Mouse (Mus musculus) CH12.LX (cell line): ENCODE measurements around the gene Vmn1r160. TPM values are rescaled to one million over a fixed set of nuclear protein-coding genes. Genes with fewer than 3 reads are reported as not detected.
"Not testable (repeated sequence)": the region's sequence is repeated elsewhere in the genome, so short reads cannot be mapped to it uniquely, and the experiment has no call there.

Experiments used
- DNase-seq: peaks from one replicate; pipeline ENCODE4 v3.0.0-alpha.2; 2013; ENCODE audit errors: extremely low read depth
- H3K27ac ChIP-seq: 2 replicates; pipeline ENCODE4 v1.5.1; 2012; ENCODE audit warnings: low read depth, mild to moderate bottlenecking, control low read depth, moderate library complexity; ENCODE audit not compliant: insufficient read depth
- H3K27me3 ChIP-seq: replicated peaks from 2 replicates; pipeline ENCODE3; 2012; ENCODE audit warnings: inconsistent platforms
- H3K36me3 ChIP-seq, 2 experiments: replicated peaks in 1 of 2; 2 replicates each; pipeline versions ENCODE3 to v1.6.1; 2012; ENCODE audit warnings: inconsistent platforms in 1 of 2, low read length in 1 of 2, mild to moderate bottlenecking in 1 of 2, mixed read lengths in 1 of 2, moderate library complexity in 1 of 2; ENCODE audit not compliant: control insufficient read depth in 1 of 2, insufficient read depth in 1 of 2
- H3K4me1 ChIP-seq, 2 experiments: 2 replicates each; pipeline ENCODE4 v1.6.1; 2012; ENCODE audit warnings: inconsistent platforms in 1 of 2, moderate library complexity in 1 of 2; ENCODE audit not compliant: insufficient read depth in 2 of 2, control insufficient read depth in 1 of 2
- H3K4me2 ChIP-seq: 2 replicates; pipeline ENCODE4 v1.6.1; 2012; ENCODE audit warnings: low read depth, mild to moderate bottlenecking, control low read depth; ENCODE audit not compliant: poor library complexity, insufficient read depth, severe bottlenecking
- H3K4me3 ChIP-seq, 3 experiments: fragments of 150-350 bp in 1 of 3; sonication (generic) in 1 of 3; replicated peaks in 1 of 3; 2 replicates each; pipeline versions ENCODE3 to v1.5.1; 2011 to 2012; ENCODE audit warnings: low read depth in 2 of 3, low read length in 2 of 3, mild to moderate bottlenecking in 2 of 3, moderate library complexity in 2 of 3, control low read depth in 1 of 3, improper control_type of control experiment in 1 of 3, inconsistent platforms in 1 of 3, mixed read lengths in 1 of 3; ENCODE audit not compliant: poor library complexity in 1 of 3
- H3K79me2 ChIP-seq: replicated peaks from 2 replicates; pipeline ENCODE4 v1.6.1; 2012; ENCODE audit warnings: mild to moderate bottlenecking, moderate library complexity; ENCODE audit not compliant: control insufficient read depth, poor library complexity, insufficient read depth, severe bottlenecking; ENCODE audit errors: extremely low read depth
- H3K9ac ChIP-seq: 2 replicates; pipeline ENCODE4 v1.6.1; 2012; ENCODE audit warnings: low read depth, mild to moderate bottlenecking, control low read depth, moderate library complexity; ENCODE audit not compliant: insufficient read depth
- H3K9me3 ChIP-seq: replicated peaks from 2 replicates; pipeline ENCODE3; 2012; ENCODE audit warnings: low read length, inconsistent platforms, mixed read lengths
- dilution Hi-C: fragments of 300-500 bp; cut with MboI; formaldehyde crosslinking; loops from 2 replicates; pipeline ENCODE4 v1.14.3; 2020; ENCODE audit warnings: low sequenced_read_pairs; ENCODE audit not compliant: extremely low pct_unique_long_range_greater_than_20kb, extremely low pct_ligation_motif_present
- in situ Hi-C: fragments of 300-500 bp; cut with MboI; formaldehyde crosslinking; loops from 3 replicates; pipeline ENCODE4 v1.14.3; 2019; ENCODE audit warnings: low sequenced_read_pairs, low pct_ligation_motif_present, low pct_unique_long_range_greater_than_20kb, mixed read lengths
- polyA plus RNA-seq: library from polyadenylated mRNA; unstranded; fragments of >175 nt; gene quantifications from 2 replicates; pipeline ENCODE4 v1.2.1, GENCODE M21; 2012; ENCODE audit warnings: low read depth; ENCODE audit not compliant: insufficient read length
- total RNA-seq, 2 experiments: library from RNA; depleted of rRNA; stranded (reverse); fragments of 300-350 nt in 1 of 2; fragments of >200 nt in 1 of 2; gene quantifications; 2 replicates each; pipeline ENCODE4 v1.2.3; 2012 to 2014

The Vmn1r160 gene
- total RNA-seq (2012; rRNA removed): not detected in 2 replicates
- not detected in 2 replicates for total RNA-seq (2014; rRNA removed)
- not detected in 2 replicates for polyA plus RNA-seq

GRCm38 (mm10) chr7:22870924-22871323, at the start of gene Vmn1r160:
Vmn1r160 (plus strand) TSS chr7:22871224.
- in situ Hi-C loops, dilution Hi-C loops, H3K79me2 ChIP-seq: not testable (repeated sequence)

GRCm38 (mm10) chr7:22843505-22843904, 27.5 kb upstream of the Vmn1r160 start, which contains the start of gene Vmn1r159:
Vmn1r159 (minus strand) TSS chr7:22843605.
- H3K4me2 ChIP-seq, DNase-seq, H3K79me2 ChIP-seq, H3K9ac ChIP-seq, in situ Hi-C loops, H3K36me3 ChIP-seq, H3K27ac ChIP-seq, H3K4me1 ChIP-seq, dilution Hi-C loops, H3K4me3 ChIP-seq, H3K27me3 ChIP-seq, H3K9me3 ChIP-seq: not testable (repeated sequence)

More at GRCm38 (mm10) chr7:22870924-22871323, at the start of gene Vmn1r160:
- not testable (repeated sequence) for H3K4me3 ChIP-seq, H3K9me3 ChIP-seq, H3K4me2 ChIP-seq, DNase-seq, H3K27me3 ChIP-seq, H3K4me1 ChIP-seq, H3K36me3 ChIP-seq, H3K27ac ChIP-seq, H3K9ac ChIP-seq

Other genes starting within 250 kb of the Vmn1r160 start
- not detected in 2 replicates for gene Vmn1r155, start 213.2 kb upstream of the Vmn1r160 start, total RNA-seq (2012; rRNA removed)
- not detected in 2 replicates for gene Vmn1r155, start 213.2 kb upstream of the Vmn1r160 start, total RNA-seq (2014; rRNA removed)
- not detected in 2 replicates for gene Vmn1r155, start 213.2 kb upstream of the Vmn1r160 start, polyA plus RNA-seq
- not detected in 2 replicates for gene Gm8693, start 178.9 kb upstream of the Vmn1r160 start, total RNA-seq (2012; rRNA removed)
- not detected in 2 replicates for gene Gm8693, start 178.9 kb upstream of the Vmn1r160 start, total RNA-seq (2014; rRNA removed)
- not detected in 2 replicates for gene Gm8693, start 178.9 kb upstream of the Vmn1r160 start, polyA plus RNA-seq
- not detected in 2 replicates for gene Gm4567, start 151.5 kb upstream of the Vmn1r160 start, total RNA-seq (2012; rRNA removed)
- gene Gm4567, start 151.5 kb upstream of the Vmn1r160 start, total RNA-seq (2014; rRNA removed): not detected in 2 replicates
- gene Gm4567, start 151.5 kb upstream of the Vmn1r160 start, polyA plus RNA-seq: not detected in 2 replicates
- gene Vmn1r157, start 109.5 kb upstream of the Vmn1r160 start, total RNA-seq (2012; rRNA removed): not detected in 2 replicates
- gene Vmn1r157, start 109.5 kb upstream of the Vmn1r160 start, total RNA-seq (2014; rRNA removed): not detected in 2 replicates
- not detected in 2 replicates for gene Vmn1r157, start 109.5 kb upstream of the Vmn1r160 start, polyA plus RNA-seq
- gene Vmn1r158, start 80.4 kb upstream of the Vmn1r160 start, total RNA-seq (2012; rRNA removed): not detected in 2 replicates
- gene Vmn1r158, start 80.4 kb upstream of the Vmn1r160 start, total RNA-seq (2014; rRNA removed): not detected in 2 replicates
- gene Vmn1r158, start 80.4 kb upstream of the Vmn1r160 start, polyA plus RNA-seq: not detected in 2 replicates
- gene Vmn1r159, start 27.6 kb upstream of the Vmn1r160 start, total RNA-seq (2012; rRNA removed): not detected in 2 replicates
- not detected in 2 replicates for gene Vmn1r159, start 27.6 kb upstream of the Vmn1r160 start, total RNA-seq (2014; rRNA removed)
- gene Vmn1r159, start 27.6 kb upstream of the Vmn1r160 start, polyA plus RNA-seq: not detected in 2 replicates
- gene Gm4214, start 113.4 kb downstream of the Vmn1r160 start, total RNA-seq (2012; rRNA removed): not detected in 2 replicates
- not detected in 2 replicates for gene Gm4214, start 113.4 kb downstream of the Vmn1r160 start, total RNA-seq (2014; rRNA removed)
- not detected in 2 replicates for gene Gm4214, start 113.4 kb downstream of the Vmn1r160 start, polyA plus RNA-seq
- gene Gm4216, start 148.7 kb downstream of the Vmn1r160 start, total RNA-seq (2012; rRNA removed): not detected in 2 replicates
- gene Gm4216, start 148.7 kb downstream of the Vmn1r160 start, total RNA-seq (2014; rRNA removed): not detected in 2 replicates
- gene Gm4216, start 148.7 kb downstream of the Vmn1r160 start, polyA plus RNA-seq: not detected in 2 replicates
- not detected in 2 replicates for gene Vmn1r163, start 184.3 kb downstream of the Vmn1r160 start, total RNA-seq (2012; rRNA removed)
- not detected in 2 replicates for gene Vmn1r163, start 184.3 kb downstream of the Vmn1r160 start, total RNA-seq (2014; rRNA removed)
- gene Vmn1r163, start 184.3 kb downstream of the Vmn1r160 start, polyA plus RNA-seq: not detected in 2 replicates
- gene Gm8720, start 196.2 kb downstream of the Vmn1r160 start, total RNA-seq (2012; rRNA removed): not detected in 2 replicates
- gene Gm8720, start 196.2 kb downstream of the Vmn1r160 start, total RNA-seq (2014; rRNA removed): not detected in 2 replicates
- gene Gm8720, start 196.2 kb downstream of the Vmn1r160 start, polyA plus RNA-seq: not detected in 2 replicates